10 mouse cellular contexts compared by ENCODE assay signal in genomic region chr15:28067373-28067772, GRCm38 (mm10). TPM values are rescaled to one million over a fixed set of nuclear protein-coding genes. Genes with fewer than 3 reads are reported as not detected.
A peak's percentile ranks its signal among the peaks of the same experiment; 100 is the strongest.
DNase-seq lines count a peak whose midpoint lies in the region; ATAC-seq lines count a peak whose summit lies in the region.
"Had no signal": no experiment of that assay in that cellular context is flagged by ENCODE, and none has a peak within 500 bp of the region (broad histone marks: within the 10 kb centered on the region; RNA-seq: fewer than 3 reads in every experiment).

No protein-coding gene starts in this region.

- no peak overlapping the region for H3K27ac ChIP-seq in hindbrain, embryonic 11.5 days (ENCODE audit: low read depth, low read length)
- no peak overlapping the region for H3K27ac ChIP-seq in hindbrain, embryonic 16.5 days (ENCODE audit: low read depth, low read length)
- H3K27ac ChIP-seq: midbrain, embryonic 15.5 days; stomach, embryonic 15.5 days had no signal

- peak; percentile 39 for DNase-seq in hindbrain, embryonic 11.5 days (ENCODE audit: low spot score)
- peak; percentile 15 for DNase-seq in thymus, postnatal 14 days
- no peak for DNase-seq in thymus, postnatal 36 days
- DNase-seq in spleen, postnatal 14 days (ENCODE audit: low spot score in 2 of 2) = no peak
- no peak for DNase-seq in testis, postnatal 10 days (ENCODE audit: low spot score)

- H3K36me3 ChIP-seq in hindbrain, embryonic 11.5 days (ENCODE audit: control insufficient read depth, insufficient read depth, low read length) = no peaks in the 10 kb centered on the region
- H3K36me3 ChIP-seq in hindbrain, embryonic 16.5 days (ENCODE audit: control insufficient read depth, insufficient read depth, low read length) = no peaks in the 10 kb centered on the region
- H3K36me3 ChIP-seq: midbrain, embryonic 15.5 days; stomach, embryonic 15.5 days had no signal

- H3K4me1 ChIP-seq in hindbrain, embryonic 11.5 days (replicated peaks; ENCODE audit: control insufficient read depth, insufficient read depth, low read length) = no peaks in the 10 kb centered on the region
- H3K4me1 ChIP-seq in hindbrain, embryonic 16.5 days (ENCODE audit: control insufficient read depth, insufficient read depth, low read depth, low read length) = no peaks in the 10 kb centered on the region
- H3K4me1 ChIP-seq: midbrain, embryonic 15.5 days; stomach, embryonic 15.5 days had no signal

- H3K27me3 ChIP-seq in hindbrain, embryonic 11.5 days (ENCODE audit: control insufficient read depth, insufficient read depth, low read length) = no peaks in the 10 kb centered on the region
- no peaks in the 10 kb centered on the region for H3K27me3 ChIP-seq in hindbrain, embryonic 16.5 days (replicated peaks; ENCODE audit: control insufficient read depth, insufficient read depth, low read length)
- H3K27me3 ChIP-seq: midbrain, embryonic 15.5 days; stomach, embryonic 15.5 days had no signal

- H3K9ac ChIP-seq in hindbrain, embryonic 11.5 days (ENCODE audit: low read depth, low read length) = no peak overlapping the region
- H3K9ac ChIP-seq in hindbrain, embryonic 16.5 days (ENCODE audit: low read depth, low read length) = no peak overlapping the region
- H3K9ac ChIP-seq: midbrain, embryonic 15.5 days; stomach, embryonic 15.5 days had no signal

- ATAC-seq in hindbrain, embryonic 11.5 days (ENCODE audit: low FRiP score) = no peak
- no peak for ATAC-seq in hindbrain, embryonic 16.5 days
- ATAC-seq in common myeloid progenitor, adult 5-6 weeks (replicated peaks; ENCODE audit: low read depth, poor library complexity, severe bottlenecking) = peak; percentile 78
- ATAC-seq: forebrain, embryonic 16.5 days; midbrain, embryonic 15.5 days had no signal

- no peak overlapping the region for H3K4me3 ChIP-seq in hindbrain, embryonic 11.5 days (ENCODE audit: low read depth, low read length)
- H3K4me3 ChIP-seq in hindbrain, embryonic 16.5 days (ENCODE audit: low read length) = no peak overlapping the region
- H3K4me3 ChIP-seq: midbrain, embryonic 15.5 days; stomach, embryonic 15.5 days had no signal

- H3K4me2 ChIP-seq in hindbrain, embryonic 11.5 days (replicated peaks; ENCODE audit: low read depth, low read length) = no peak overlapping the region
- no peak overlapping the region for H3K4me2 ChIP-seq in hindbrain, embryonic 16.5 days (ENCODE audit: low read length)
- H3K4me2 ChIP-seq: midbrain, embryonic 15.5 days; stomach, embryonic 15.5 days had no signal

- H3K9me3 ChIP-seq in hindbrain, embryonic 11.5 days (ENCODE audit: control insufficient read depth, low read length) = no peaks in the 10 kb centered on the region
- no peaks in the 10 kb centered on the region for H3K9me3 ChIP-seq in hindbrain, embryonic 16.5 days (ENCODE audit: control insufficient read depth, low read length)
- H3K9me3 ChIP-seq: midbrain, embryonic 15.5 days; stomach, embryonic 15.5 days had no signal

RNA-seq across cellular contexts. Expression of gene Trio, which starts 41.7 kb away (rescaled TPM):
- 39.9 and 49.8 TPM in 2 replicates for polyA plus RNA-seq in hindbrain, embryonic 11.5 days (2014; fragmentation: Nextera tagmentation; extraction: Ambion mirVana)
- 31.1 and 32.0 TPM in 2 replicates for polyA plus RNA-seq in hindbrain, embryonic 16.5 days (2015; fragmentation: Nextera tagmentation; extraction: Ambion mirVana)
- total RNA-seq in common myeloid progenitor, adult 5-6 weeks (2017) = 16.9 and 21.7 TPM in 2 replicates

Comparison
In these comparisons a context has a peak if more than half of its experiments do, and no peak if none do; other contexts are left out.
1. DNase-seq: peak in hindbrain, embryonic 11.5 days (single experiment) and thymus, postnatal 14 days (single experiment); none in thymus, postnatal 36 days (0 of 2), spleen, postnatal 14 days (0 of 2) and testis, postnatal 10 days (single experiment).